Mouse (Mus musculus): ENCODE data around the gene Cpne2. TPM values are rescaled to one million over a fixed set of nuclear protein-coding genes. Genes with fewer than 3 reads are reported as not detected.
A peak's percentile ranks its signal among the peaks of the same experiment; 100 is the strongest.

Gene Cpne2
- polyA plus RNA-seq, 1 experiment from 2014 or later, result 12.9 TPM

DNA sequence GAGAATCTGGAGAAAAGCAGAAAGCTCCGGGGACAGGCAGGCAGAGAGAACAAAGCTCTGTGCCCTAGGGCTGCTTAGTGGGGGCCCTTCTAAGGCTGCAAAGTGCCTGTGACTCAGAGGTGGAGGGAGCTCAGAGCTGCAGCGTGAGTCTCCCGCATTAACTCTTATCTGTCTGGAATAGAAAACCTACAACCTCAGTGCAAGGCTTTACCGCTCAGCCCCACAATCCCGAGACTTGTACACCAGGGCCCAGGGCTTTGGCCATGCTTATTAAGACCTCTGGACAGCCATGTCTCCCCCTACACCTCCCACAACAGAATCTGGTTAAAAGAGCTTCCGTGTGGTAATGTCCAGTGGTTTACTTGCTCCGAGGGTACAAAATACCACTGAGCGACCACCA lies 790 bp upstream of the Cpne2 start:
- no peak for TF ChIP-seq CTCF (IDR thresholded peaks at IDR 0.05; ENCODE audit: low read depth)
- no peaks in the 10 kb centered on the region for H3K9me3 ChIP-seq (replicated peaks; ENCODE audit: low read length)
- H3K4me3 ChIP-seq (replicated peaks; ENCODE audit: low read depth, low read length), result peak overlapping the region; percentile 69
- no peak overlapping the region for H3K27ac ChIP-seq
- H3K9ac ChIP-seq (ENCODE audit: low read depth, low read length), result no peak overlapping the region
- H3K4me2 ChIP-seq (ENCODE audit: low read length), result peak overlapping the region; percentile 98
- 9% methylated on average over 8 of the region's 8 CpGs for WGBS
- no peak for DNase-seq (ENCODE audit: low spot score)
- no peaks in the 10 kb centered on the region for H3K36me3 ChIP-seq (ENCODE audit: insufficient read depth, low read length)
- no peaks in the 10 kb centered on the region for H3K27me3 ChIP-seq (ENCODE audit: insufficient read depth, low read length)
- peaks cover 4% of the 10 kb centered on the region for H3K4me1 ChIP-seq (replicated peaks; ENCODE audit: insufficient read depth, low read length)
- ATAC-seq (replicated peaks; ENCODE audit: low FRiP score, low read depth), result no peak

- ATAC-seq (replicated peaks; ENCODE audit: low FRiP score, low read depth), result no peak
- H3K9me3 ChIP-seq (replicated peaks; ENCODE audit: low read length), result no peaks in the 10 kb centered on the region
- TF ChIP-seq CTCF (IDR thresholded peaks at IDR 0.05; ENCODE audit: low read depth), result no peak
- H3K9ac ChIP-seq (ENCODE audit: low read depth, low read length), result peak overlapping the region; percentile 66
- no peak for DNase-seq (ENCODE audit: low spot score)
- peaks cover 4% of the 10 kb centered on the region for H3K4me1 ChIP-seq (replicated peaks; ENCODE audit: insufficient read depth, low read length)
- no peaks in the 10 kb centered on the region for H3K36me3 ChIP-seq (ENCODE audit: insufficient read depth, low read length)
- peak overlapping the region; percentile 98 for H3K4me2 ChIP-seq (ENCODE audit: low read length)
- peak overlapping the region; percentile 69 for H3K4me3 ChIP-seq (replicated peaks; ENCODE audit: low read depth, low read length)
- no peaks in the 10 kb centered on the region for H3K27me3 ChIP-seq (ENCODE audit: insufficient read depth, low read length)
- under 1% methylated on average over 34 of the region's 34 CpGs for WGBS
- no peak overlapping the region for H3K27ac ChIP-seq
These were observed 291 bp upstream of the Cpne2 start for GRCm38 (mm10) chr8:94532525-94532872.

DNA sequence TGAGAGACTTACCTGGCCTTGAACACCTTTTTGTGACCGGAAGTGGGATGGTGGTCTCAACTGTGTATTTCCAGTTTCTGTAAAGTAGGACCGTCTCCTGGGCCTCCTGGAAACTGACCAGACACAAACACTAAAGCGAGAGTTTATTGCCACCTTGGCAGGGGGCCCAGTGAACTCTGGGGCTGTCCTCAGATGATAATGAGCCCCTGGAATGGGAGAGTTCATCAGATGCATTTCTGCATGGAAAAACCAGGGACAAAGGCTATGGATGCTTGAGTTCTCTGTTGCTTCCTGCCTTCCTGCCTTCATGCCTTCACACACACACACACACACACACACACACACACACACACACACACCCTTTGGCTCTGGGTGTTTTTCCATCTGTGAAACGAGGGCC lies 1.8 kb downstream of the Cpne2 start:
- Histone ChIP-seq H3K4me3 (replicated peaks; ENCODE audit: low read depth, low read length) (no peak overlapping the region), H3K9ac (ENCODE audit: low read depth, low read length) (no peak overlapping the region), H3K36me3 (ENCODE audit: insufficient read depth, low read length) (no peaks in the 10 kb centered on the region), H3K27me3 (ENCODE audit: insufficient read depth, low read length) (no peaks in the 10 kb centered on the region), H3K4me1 (replicated peaks; ENCODE audit: insufficient read depth, low read length) (peaks cover 4% of the 10 kb centered on the region), H3K9me3 (replicated peaks; ENCODE audit: low read length) (no peaks in the 10 kb centered on the region), H3K27ac (no peak overlapping the region), H3K4me2 (ENCODE audit: low read length) (no peak overlapping the region)
- WGBS, result 32% methylated on average over 4 of the region's 4 CpGs
- no peak for ATAC-seq (replicated peaks; ENCODE audit: low FRiP score, low read depth)
- no peak for TF ChIP-seq CTCF (IDR thresholded peaks at IDR 0.05; ENCODE audit: low read depth)
- DNase-seq (ENCODE audit: low spot score), result no peak

DNA sequence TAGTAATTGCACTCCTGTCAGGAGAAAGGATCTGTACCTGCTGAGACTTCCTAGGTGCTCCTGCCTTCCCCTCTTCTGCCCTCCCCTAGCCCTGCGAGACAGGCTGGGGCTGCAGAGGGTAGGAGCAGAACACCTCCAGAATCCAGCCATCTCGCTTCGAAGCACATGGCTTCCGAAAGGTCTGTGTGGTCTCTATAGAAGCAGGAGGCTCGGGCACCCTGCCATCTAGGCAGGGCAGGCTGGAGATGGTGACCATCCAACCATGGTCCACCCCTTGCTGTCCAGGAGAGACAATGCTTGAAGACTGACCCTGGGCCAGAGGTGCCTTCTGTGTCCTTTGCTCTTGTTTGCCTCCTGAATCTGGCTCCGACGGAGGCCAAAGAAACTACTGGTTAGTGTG lies 2.8 kb downstream of the Cpne2 start:
- Histone ChIP-seq H3K4me1 (replicated peaks; ENCODE audit: insufficient read depth, low read length) (peaks cover 4% of the 10 kb centered on the region), H3K9ac (ENCODE audit: low read depth, low read length) (no peak overlapping the region), H3K36me3 (ENCODE audit: insufficient read depth, low read length) (no peaks in the 10 kb centered on the region), H3K27ac (no peak overlapping the region), H3K27me3 (ENCODE audit: insufficient read depth, low read length) (no peaks in the 10 kb centered on the region), H3K4me3 (replicated peaks; ENCODE audit: low read depth, low read length) (no peak overlapping the region), H3K4me2 (ENCODE audit: low read length) (no peak overlapping the region), H3K9me3 (replicated peaks; ENCODE audit: low read length) (no peaks in the 10 kb centered on the region)
- ATAC-seq (replicated peaks; ENCODE audit: low FRiP score, low read depth) (no peak), DNase-seq (ENCODE audit: low spot score) (no peak)
- 89% methylated on average over 7 of the region's 7 CpGs for WGBS
- TF ChIP-seq CTCF (IDR thresholded peaks at IDR 0.05; ENCODE audit: low read depth), result no peak

DNA sequence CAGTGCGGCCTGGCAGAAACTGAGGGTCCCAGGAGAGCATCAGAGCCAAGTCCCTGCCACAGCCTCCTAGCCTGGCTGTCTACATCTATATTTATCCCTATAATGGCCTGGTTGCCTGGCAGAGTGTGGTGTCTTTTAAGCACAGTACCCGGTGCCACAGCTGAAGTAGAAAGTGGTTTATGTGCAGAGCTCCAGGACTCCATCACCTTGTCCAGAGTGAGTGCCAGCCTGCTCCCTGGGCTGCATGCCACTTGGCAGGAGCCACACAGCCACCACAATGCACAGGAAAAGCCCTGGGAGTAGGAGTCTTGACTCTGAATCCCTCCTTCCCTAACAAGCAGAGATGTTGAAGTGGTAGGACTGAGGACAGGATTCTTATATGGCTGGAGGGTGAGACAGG lies 4.7 kb downstream of the Cpne2 start:
- Histone ChIP-seq H3K4me3 (replicated peaks; ENCODE audit: low read depth, low read length) (no peak overlapping the region), H3K27ac (no peak overlapping the region), H3K36me3 (ENCODE audit: insufficient read depth, low read length) (no peaks in the 10 kb centered on the region), H3K9me3 (replicated peaks; ENCODE audit: low read length) (no peaks in the 10 kb centered on the region), H3K27me3 (ENCODE audit: insufficient read depth, low read length) (no peaks in the 10 kb centered on the region), H3K4me2 (ENCODE audit: low read length) (no peak overlapping the region), H3K9ac (ENCODE audit: low read depth, low read length) (no peak overlapping the region), H3K4me1 (replicated peaks; ENCODE audit: insufficient read depth, low read length) (peaks cover 4% of the 10 kb centered on the region)
- WGBS, result 75% methylated on average over 2 of the region's 2 CpGs
- TF ChIP-seq CTCF (IDR thresholded peaks at IDR 0.05; ENCODE audit: low read depth), result no peak
- DNase-seq (ENCODE audit: low spot score), result no peak
- no peak for ATAC-seq (replicated peaks; ENCODE audit: low FRiP score, low read depth)

DNA sequence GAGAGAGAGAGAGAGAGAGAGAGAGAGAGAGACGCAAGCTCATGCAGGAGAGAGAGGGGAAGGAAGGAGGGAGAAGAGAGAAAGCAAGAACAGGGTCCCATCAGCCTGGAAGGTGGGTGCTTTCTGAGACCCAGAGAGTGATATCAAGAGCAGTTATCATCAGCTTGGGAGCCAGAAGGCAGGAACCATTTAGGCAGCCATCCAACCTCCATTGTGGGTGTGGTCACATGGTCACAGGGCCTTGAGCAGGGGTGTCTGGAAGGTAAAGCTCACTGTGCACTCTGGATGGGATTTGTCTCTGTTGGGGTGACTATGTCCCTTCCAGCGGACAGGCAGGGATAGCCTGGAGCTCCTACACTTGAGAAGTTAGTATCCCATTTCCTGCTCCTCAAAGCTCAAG lies 7.2 kb downstream of the Cpne2 start:
- Histone ChIP-seq H3K4me1 (replicated peaks; ENCODE audit: insufficient read depth, low read length) (no peaks in the 10 kb centered on the region), H3K27me3 (ENCODE audit: insufficient read depth, low read length) (no peaks in the 10 kb centered on the region), H3K36me3 (ENCODE audit: insufficient read depth, low read length) (no peaks in the 10 kb centered on the region), H3K9ac (ENCODE audit: low read depth, low read length) (no peak overlapping the region), H3K9me3 (replicated peaks; ENCODE audit: low read length) (no peaks in the 10 kb centered on the region), H3K4me3 (replicated peaks; ENCODE audit: low read depth, low read length) (no peak overlapping the region), H3K27ac (no peak overlapping the region), H3K4me2 (ENCODE audit: low read length) (no peak overlapping the region)
- ATAC-seq (replicated peaks; ENCODE audit: low FRiP score, low read depth), result no peak
- no peak for TF ChIP-seq CTCF (IDR thresholded peaks at IDR 0.05; ENCODE audit: low read depth)
- no peak for DNase-seq (ENCODE audit: low spot score)
- WGBS, result 78% methylated on average over 2 of the region's 2 CpGs

All from kidney, postnatal 0 days (tissue).